Mouse (Mus musculus) C2C12 (cell line): ENCODE results near the gene Smtnl2.

Experiments
- CEBPB ChIP-seq: IDR thresholded peaks from one replicate; pipeline ENCODE4 v1.6.1; 2011; ENCODE audit warnings: low read depth, mild to moderate bottlenecking, control low read depth, moderate library complexity
- CTCF ChIP-seq: IDR thresholded peaks from one replicate; pipeline ENCODE4 v1.5.1; 2011; ENCODE audit not compliant: control insufficient read depth, insufficient read depth, insufficient read length
- FOSL1 ChIP-seq: IDR thresholded peaks from one replicate; pipeline ENCODE4 v1.8.0; 2011; ENCODE audit warnings: mild to moderate bottlenecking, low read length; ENCODE audit not compliant: poor library complexity, insufficient read depth, severe bottlenecking
- MAX ChIP-seq: IDR thresholded peaks from one replicate; pipeline ENCODE4 v1.6.1; 2011; ENCODE audit warnings: mild to moderate bottlenecking, control low read depth
- USF1 ChIP-seq: IDR thresholded peaks from one replicate; pipeline ENCODE4 v1.6.1; 2011; ENCODE audit warnings: low read depth, mild to moderate bottlenecking, control low read depth, moderate library complexity

DNA sequence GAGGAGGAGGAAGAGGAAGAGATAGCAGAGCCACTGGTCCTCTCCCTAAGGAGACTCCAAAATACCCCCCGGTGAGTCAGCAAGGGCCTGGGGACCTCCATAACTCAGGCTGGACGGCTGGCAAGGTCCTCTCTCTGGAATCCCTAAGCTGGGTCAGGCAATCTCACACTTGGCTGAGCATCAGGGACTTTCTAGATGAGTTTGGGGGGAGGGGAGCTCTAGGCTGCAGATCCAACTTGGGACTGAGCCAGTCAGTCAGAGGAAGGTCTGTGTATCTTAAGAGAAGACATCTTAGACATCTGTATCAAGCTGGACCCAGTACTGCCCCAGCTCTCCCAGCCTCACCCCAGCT lies 24.2 kb upstream of the Smtnl2 start:
- TF ChIP-seq CTCF (no peak), CEBPB (no peak), MAX (no peak), USF1 (no peak), FOSL1 (no peak)
